Mouse (Mus musculus) adrenal gland, postnatal 10 days (tissue): ENCODE measurements around the gene Wdr90. TPM values are rescaled to one million over a fixed set of nuclear protein-coding genes. Genes with fewer than 3 reads are reported as not detected.

Experiments used
- DNase-seq: peaks from one replicate; pipeline ENCODE4 v3.0.0; 2021; ENCODE audit warnings: mixed read lengths
- total RNA-seq, 2 experiments: library from RNA; stranded (reverse); gene quantifications; 2 replicates each; pipeline ENCODE4 v1.2.3; 2021

Wdr90 gene
- total RNA-seq, 2 experiments from 2014 or later: 17.5 to 24.1 TPM

GRCm38 (mm10) chr17:25830806-25831431, 30.4 kb downstream of the Wdr90 start:
- no peak for DNase-seq

GRCm38 (mm10) chr17:25830200-25830753, 31.0 kb downstream of the Wdr90 start:
- DNase-seq: no peak

- DNase-seq: no peak
Measured at GRCm38 (mm10) chr17:25829558-25830017, 31.7 kb downstream of the Wdr90 start.

- peak; percentile 87 for DNase-seq
Measured at GRCm38 (mm10) chr17:25828712-25829557, 32.4 kb downstream of the Wdr90 start, which contains the start of gene Jmjd8. Gene Jmjd8, plus strand, starts transcription at chr17:25828867.

GRCm38 (mm10) chr17:25828223-25828594, 33.1 kb downstream of the Wdr90 start:
- DNase-seq: no peak

- DNase-seq: no peak
Measured at GRCm38 (mm10) chr17:25827546-25828222, 33.6 kb downstream of the Wdr90 start.

- no peak for DNase-seq
Measured at GRCm38 (mm10) chr17:25827011-25827410, 34.3 kb downstream of the Wdr90 start.

- no peak for DNase-seq
Measured at GRCm38 (mm10) chr17:25825984-25826570, 35.2 kb downstream of the Wdr90 start.

GRCm38 (mm10) chr17:25825311-25825710, 36.0 kb downstream of the Wdr90 start:
- DNase-seq: no peak

GRCm38 (mm10) chr17:25824362-25825142, 36.7 kb downstream of the Wdr90 start:
- no peak for DNase-seq

- DNase-seq: peak; percentile 80
Measured at GRCm38 (mm10) chr17:25823452-25823851, 37.8 kb downstream of the Wdr90 start, which contains the start of gene Wdr24. Gene Wdr24, plus strand, starts transcription at chr17:25823627.

- no peak for DNase-seq
Measured at GRCm38 (mm10) chr17:25818851-25819780, 42.2 kb downstream of the Wdr90 start.

GRCm38 (mm10) chr17:25817662-25818061, 43.6 kb downstream of the Wdr90 start:
- no peak for DNase-seq

GRCm38 (mm10) chr17:25813471-25813870, 47.8 kb downstream of the Wdr90 start:
- peak; percentile 95 for DNase-seq

GRCm38 (mm10) chr17:25810890-25811289, 50.4 kb downstream of the Wdr90 start:
- no peak for DNase-seq

- DNase-seq: no peak
Measured at GRCm38 (mm10) chr17:25809606-25810340, 51.5 kb downstream of the Wdr90 start.

GRCm38 (mm10) chr17:25808789-25809605, 52.3 kb downstream of the Wdr90 start, which contains the start of gene Fbxl16:
Gene Fbxl16, plus strand, starts transcription at chr17:25809085.
- DNase-seq: peak; percentile 87

- DNase-seq: no peak
Measured at GRCm38 (mm10) chr17:25808028-25808427, 53.3 kb downstream of the Wdr90 start.
